In the genomic region with DNA sequence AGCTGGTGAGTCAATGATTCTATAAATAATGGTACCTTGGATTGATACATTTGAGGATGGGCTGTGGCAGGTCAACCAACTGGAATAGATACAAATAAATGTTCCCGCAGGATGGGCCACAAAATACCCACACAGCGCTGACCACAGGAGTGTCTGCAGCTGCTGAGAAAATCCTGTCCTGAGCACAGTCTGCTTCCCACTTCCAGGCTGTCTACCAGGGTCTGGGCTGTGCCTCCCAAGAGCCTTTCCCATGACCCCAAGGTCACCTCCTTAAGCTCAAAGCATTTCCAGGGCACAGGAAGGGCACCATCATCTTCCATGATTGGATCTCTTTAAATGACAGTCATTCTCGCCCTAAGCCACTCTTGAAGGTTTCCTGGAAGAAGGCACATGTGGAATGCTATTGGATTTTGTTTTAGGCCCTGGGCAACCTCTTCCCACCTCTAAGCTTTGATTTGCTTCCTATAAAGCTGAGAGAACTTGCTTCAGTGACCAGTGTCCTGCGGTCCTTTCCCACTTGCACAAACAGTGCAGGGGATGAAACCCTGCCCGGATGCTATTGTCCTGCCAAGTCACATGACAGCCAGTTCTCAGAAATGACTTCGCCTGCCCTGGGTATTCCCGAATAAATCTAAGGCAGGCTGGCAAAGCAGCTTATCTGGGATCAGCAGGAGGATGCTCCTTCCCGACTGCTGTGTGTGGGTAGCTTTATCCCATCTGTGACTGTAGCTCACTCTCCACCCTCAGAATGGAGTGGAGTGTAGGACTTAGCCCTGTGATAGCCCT, we compare ENCODE assay signal across 8 mouse cellular contexts. TPM values are rescaled to one million over a fixed set of nuclear protein-coding genes. Genes with fewer than 3 reads are reported as not detected.
DNase-seq lines count a peak whose midpoint lies in the region; ATAC-seq and TF ChIP-seq lines count a peak whose summit lies in the region.

No protein-coding gene starts in this region.

- ATAC-seq in granulocyte monocyte progenitor cell, adult 5-6 weeks (replicated peaks; ENCODE audit: poor library complexity, severe bottlenecking) = no peak

- no peak for TF ChIP-seq POLR2A in spleen, adult 2 months (IDR thresholded peaks at IDR 0.05; ENCODE audit: low read depth, low read length)
- TF ChIP-seq POLR2A in kidney, adult 2 months (IDR thresholded peaks at IDR 0.05; ENCODE audit: low read depth, low read length) = no peak

- WGBS in spleen, adult 2 months = 41% methylated on average over 8 of the region's 8 CpGs
- WGBS in kidney, adult 2 months = 32% methylated on average over 8 of the region's 8 CpGs

- H3K4me3 ChIP-seq in spleen, adult 2 months (ENCODE audit: extremely low read depth, insufficient read depth, insufficient read length) = no peak overlapping the region
- no peak overlapping the region for H3K4me3 ChIP-seq in kidney, adult 2 months (ENCODE audit: insufficient read depth, low read depth, low read length)

- no peaks in the 10 kb centered on the region for H3K4me1 ChIP-seq in spleen, adult 2 months (ENCODE audit: control insufficient read depth, insufficient read depth, insufficient read length)
- no peaks in the 10 kb centered on the region for H3K4me1 ChIP-seq in kidney, adult 2 months (ENCODE audit: control insufficient read depth, insufficient read depth, low read length)

- H3K27me3 ChIP-seq in spleen, adult 2 months (ENCODE audit: control insufficient read depth, insufficient read depth, low read length) = no peaks in the 10 kb centered on the region
- no peaks in the 10 kb centered on the region for H3K27me3 ChIP-seq in kidney, adult 2 months (replicated peaks; ENCODE audit: control insufficient read depth, insufficient read depth, low read length)

- H3K27ac ChIP-seq in spleen, adult 2 months (ENCODE audit: insufficient read depth, low read length) = peak overlapping the region; percentile 13; the same call in 1 of the 2 replicates
- no peak overlapping the region for H3K27ac ChIP-seq in kidney, adult 2 months (ENCODE audit: insufficient read depth, low read depth, low read length)

- no peaks in the 10 kb centered on the region for H3K36me3 ChIP-seq in spleen, adult 2 months (ENCODE audit: control insufficient read depth, insufficient read depth, low read length)
- H3K36me3 ChIP-seq in kidney, adult 2 months (ENCODE audit: control insufficient read depth, insufficient read depth, low read length) = no peaks in the 10 kb centered on the region

- DNase-seq in adrenal gland, adult (ENCODE audit: inconsistent age in 2 of 2, low spot score in 1 of 2) = peak; percentile 31 to 76
- DNase-seq in adrenal gland, adult 18-20 months (ENCODE audit: low spot score in 2 of 2) = no peak
- DNase-seq in spleen, adult 2 months (ENCODE audit: low read depth in 1 of 2, low spot score in 2 of 2) = no peak
- DNase-seq in spleen, postnatal 4 days (ENCODE audit: low spot score in 2 of 2) = no peak
- DNase-seq in kidney, adult 2 months = peak; percentile 75
- peak; percentile 68 for DNase-seq in retina, postnatal 7 days (ENCODE audit: low read depth, low spot score)
- DNase-seq in right cerebral cortex, postnatal 36 days (ENCODE audit: low spot score in 2 of 2) = no peak

- no peak for TF ChIP-seq CTCF in spleen, adult 2 months (IDR thresholded peaks at IDR 0.05; ENCODE audit: extremely low read depth, insufficient read depth, insufficient read length, insufficient replicate concordance)
- no peak for TF ChIP-seq CTCF in kidney, adult 2 months (conservative IDR thresholded peaks at IDR 0.05; ENCODE audit: insufficient read depth, insufficient read length, low read depth, low read length)

RNA-seq across cellular contexts. Expression of a gene that starts 38.4 kb away (rescaled TPM):
- total RNA-seq in adrenal gland, adult 18-20 months (2021) = 10 to 100 TPM in 1 of 2 experiments, 1 to 10 TPM in 1; 9.2 to 20.5 TPM
- polyA plus RNA-seq in spleen, adult 2 months (2012; rRNA removed) = 6.4 and 8.7 TPM in 2 replicates
- polyA plus RNA-seq in kidney, adult 2 months (2012; rRNA removed) = 2.4 and 3.1 TPM in 2 replicates
- not detected in 2 replicates for total RNA-seq in granulocyte monocyte progenitor cell, adult 5-6 weeks (2014; fragmentation: Nextera tagmentation)
- total RNA-seq in granulocyte monocyte progenitor cell, adult 5-6 weeks (2017) = not detected in 2 replicates

Comparison
In these comparisons a context has a peak if more than half of its experiments do, and no peak if none do; other contexts are left out.
1. DNase-seq: peak in adrenal gland, adult (2 of 2), kidney, adult 2 months (single experiment) and retina, postnatal 7 days (single experiment); none in adrenal gland, adult 18-20 months (0 of 2), spleen, adult 2 months (0 of 2), spleen, postnatal 4 days (0 of 2) and right cerebral cortex, postnatal 36 days (0 of 2).
2. RNA of a gene that starts 38.4 kb away (total RNA-seq): 9.2 to 20.5 TPM in adrenal gland, adult 18-20 months; not detected in granulocyte monocyte progenitor cell, adult 5-6 weeks; every median in the first group is over 10 times any median in the second.